Comparison of ENCODE assay signal across 8 mouse cellular contexts in genomic region chrX:7776329-7777082, GRCm38 (mm10). TPM values are rescaled to one million over a fixed set of nuclear protein-coding genes. Genes with fewer than 3 reads are reported as not detected.
DNase-seq lines count a peak whose midpoint lies in the region; TF ChIP-seq lines count a peak whose summit lies in the region.

No protein-coding gene starts in this region.

- no peak for TF ChIP-seq POLR2A in small intestine, adult 2 months (IDR thresholded peaks at IDR 0.05; ENCODE audit: low read depth, low read length)

- peak; percentile 66; the same call in 1 of the 2 replicates for TF ChIP-seq CTCF in small intestine, adult 2 months (IDR thresholded peaks at IDR 0.05; ENCODE audit: extremely low read depth, insufficient read length, insufficient replicate concordance, low read depth, low read length)

- 45% methylated on average over 8 of the region's 8 CpGs for WGBS in small intestine, adult 2 months

- H3K27me3 ChIP-seq in small intestine, adult 2 months (ENCODE audit: control insufficient read depth, insufficient read depth, low read length) = no peaks in the 10 kb centered on the region

- H3K4me3 ChIP-seq in small intestine, adult 2 months (ENCODE audit: low read depth, low read length) = no peak overlapping the region

- no peak overlapping the region for H3K27ac ChIP-seq in small intestine, adult 2 months (ENCODE audit: insufficient read depth, low read depth, low read length)

- peak; percentile 58 for DNase-seq in layer of hippocampus, adult 11-12 months (ENCODE audit: low spot score)
- no peak for DNase-seq in layer of hippocampus, adult 9-11 months
- DNase-seq in R1 (ENCODE audit: low read depth, low spot score) = peak; percentile 62
- peak; percentile 50 for DNase-seq in embryo, embryonic 11 days
- DNase-seq in heart, postnatal 10 days = peak; percentile 48 to 66
- DNase-seq in kidney, postnatal 4 days = peak; percentile 66 to 75
- peak; percentile 73 for DNase-seq in lung, postnatal 36 days

- peaks cover 18% of the 10 kb centered on the region for H3K36me3 ChIP-seq in small intestine, adult 2 months (ENCODE audit: control insufficient read depth, insufficient read depth, low read length)

- intact Hi-C loops in heart, postnatal 10 days (cut with DNase I) = loop anchor here (2.0 to 5.0 kb wide), 2 partner anchors 18 to 44 kb away; no protein-coding TSS in a partner anchor

- 0 out of 2 replicates have a peak, but pooled peaks cover 2% of the 10 kb centered on the region for H3K4me1 ChIP-seq in small intestine, adult 2 months (ENCODE audit: control insufficient read depth, insufficient read depth, insufficient read length, low read length)

RNA-seq across cellular contexts. Expression of gene Gripap1, which starts 13.1 kb away (rescaled TPM):
- 10 to 100 TPM; 27.7 to 30.2 TPM for total RNA-seq in heart, postnatal 10 days (2021)
- polyA plus RNA-seq in small intestine, adult 2 months (2012; rRNA removed) = 13.0 and 23.2 TPM in 2 replicates

RNA-seq across cellular contexts. Expression of gene Tfe3, which starts 14.1 kb away (rescaled TPM):
- total RNA-seq in heart, postnatal 10 days (2021) = 10 to 100 TPM; 17.4 to 19.0 TPM
- 19.5 and 23.0 TPM in 2 replicates for polyA plus RNA-seq in small intestine, adult 2 months (2012; rRNA removed)

RNA-seq across cellular contexts. Expression of gene Ccdc120, which starts 25.8 kb away (rescaled TPM):
- 1 to 10 TPM; 1.4 to 1.7 TPM for total RNA-seq in heart, postnatal 10 days (2021)
- polyA plus RNA-seq in small intestine, adult 2 months (2012; rRNA removed) = 16.3 and 65.1 TPM in 2 replicates

RNA-seq across cellular contexts. Expression of gene Kcnd1, which starts 45.6 kb away (rescaled TPM):
- under 1 TPM; 0.79 to 0.94 TPM for total RNA-seq in heart, postnatal 10 days (2021)
- 0.72 and 1.3 TPM in 2 replicates for polyA plus RNA-seq in small intestine, adult 2 months (2012; rRNA removed)

RNA-seq across cellular contexts. Expression of gene Praf2, which starts 48.3 kb away (rescaled TPM):
- total RNA-seq in heart, postnatal 10 days (2021) = 10 to 100 TPM in 1 of 2 experiments, 1 to 10 TPM in 1; 9.4 to 10.6 TPM
- 36.5 and 46.2 TPM in 2 replicates for polyA plus RNA-seq in small intestine, adult 2 months (2012; rRNA removed)
